Mouse (Mus musculus) adrenal gland, adult 8-10 months (tissue): ENCODE results near the gene Fbxw7. TPM values are rescaled to one million over a fixed set of nuclear protein-coding genes. Genes with fewer than 3 reads are reported as not detected.
A peak's percentile ranks its signal among the peaks of the same experiment; 100 is the strongest.

ENCODE experiments used
- DNase-seq: peaks from one replicate; pipeline ENCODE4 v3.0.0; 2022
- total RNA-seq, 4 experiments: library from RNA; stranded (reverse); gene quantifications; 2 replicates each; pipeline ENCODE4 v1.2.4; 2022

The Fbxw7 gene
- total RNA-seq, 4 experiments from 2014 or later: 17.7 to 20.8 (median 20.0) TPM

- no peak for DNase-seq
These were observed 82.9 kb downstream of the Fbxw7 start for GRCm38 (mm10) chr3:84897952-84898351.

- no peak for DNase-seq
These were observed 91.5 kb downstream of the Fbxw7 start for GRCm38 (mm10) chr3:84906528-84906927.

- no peak for DNase-seq
These were observed 99.2 kb downstream of the Fbxw7 start for GRCm38 (mm10) chr3:84914284-84914683.

- no peak for DNase-seq
These were observed 103.0 kb downstream of the Fbxw7 start for GRCm38 (mm10) chr3:84917903-84918679.

- DNase-seq: no peak
These were observed 106.8 kb downstream of the Fbxw7 start for GRCm38 (mm10) chr3:84921704-84922420.

- DNase-seq: no peak
These were observed 108.2 kb downstream of the Fbxw7 start for GRCm38 (mm10) chr3:84923256-84923655.

- DNase-seq: no peak
These were observed 108.6 kb downstream of the Fbxw7 start for GRCm38 (mm10) chr3:84923670-84924069.

- no peak for DNase-seq
These were observed 110.2 kb downstream of the Fbxw7 start for GRCm38 (mm10) chr3:84925229-84925628.

GRCm38 (mm10) chr3:84926140-84926539 is 111.1 kb downstream of the Fbxw7 start:
- no peak for DNase-seq

GRCm38 (mm10) chr3:84927168-84927794 is 112.2 kb downstream of the Fbxw7 start:
- no peak for DNase-seq

GRCm38 (mm10) chr3:84927901-84928300 is 112.8 kb downstream of the Fbxw7 start:
- no peak for DNase-seq

- no peak for DNase-seq
These were observed 114.1 kb downstream of the Fbxw7 start for GRCm38 (mm10) chr3:84929171-84929570.

GRCm38 (mm10) chr3:84930683-84931082 is 115.6 kb downstream of the Fbxw7 start:
- DNase-seq: no peak

- DNase-seq: no peak
These were observed 120.7 kb downstream of the Fbxw7 start for GRCm38 (mm10) chr3:84935729-84936128.

- no peak for DNase-seq
These were observed 121.2 kb downstream of the Fbxw7 start for GRCm38 (mm10) chr3:84936252-84936651.

- DNase-seq: no peak
These were observed 121.9 kb downstream of the Fbxw7 start for GRCm38 (mm10) chr3:84936956-84937355.

GRCm38 (mm10) chr3:84937360-84938355 is 122.6 kb downstream of the Fbxw7 start:
- no peak for DNase-seq

GRCm38 (mm10) chr3:84944933-84945332 is 129.9 kb downstream of the Fbxw7 start:
- no peak for DNase-seq

GRCm38 (mm10) chr3:84946381-84946780 is 131.3 kb downstream of the Fbxw7 start:
- DNase-seq: no peak

GRCm38 (mm10) chr3:84949387-84949786 is 134.3 kb downstream of the Fbxw7 start:
- DNase-seq: no peak

GRCm38 (mm10) chr3:84951698-84952097 is 136.6 kb downstream of the Fbxw7 start:
- DNase-seq: no peak

- DNase-seq: peak; percentile 68
These were observed 137.1 kb downstream of the Fbxw7 start for GRCm38 (mm10) chr3:84952135-84952534.
